Mouse (Mus musculus) lung, embryonic 14.5 days (tissue): ENCODE measurements around the gene Olfr1509. TPM values are rescaled to one million over a fixed set of nuclear protein-coding genes. Genes with fewer than 3 reads are reported as not detected.
"Not testable (repeated sequence)": the region's sequence is repeated elsewhere in the genome, so short reads cannot be mapped to it uniquely, and the experiment has no call there.

Experiments
- ATAC-seq: fragments of 200-750 bp; cut with Nextera tagmentation; 2 replicates; pipeline ENCODE4 v1.8.0; 2017; ENCODE audit warnings: mild to moderate bottlenecking, moderate TSS enrichment, moderate library complexity; ENCODE audit not compliant: insufficient read depth
- DNase-seq: peaks from one replicate; pipeline ENCODE4 v3.0.0-alpha.2; 2015
- H3K27ac ChIP-seq: fragments of 300-500 bp; sonication (generic); 2 replicates; pipeline ENCODE4 v1.5.1; 2014; ENCODE audit warnings: low read depth, mild to moderate bottlenecking, moderate library complexity
- H3K27me3 ChIP-seq: fragments of 300-500 bp; sonication (generic); 2 replicates; pipeline ENCODE4 v1.6.1; 2014; ENCODE audit warnings: low read length, control low read depth; ENCODE audit not compliant: insufficient read depth
- H3K36me3 ChIP-seq: fragments of 300-500 bp; sonication (generic); 2 replicates; pipeline ENCODE4 v1.6.1; 2014; ENCODE audit warnings: control low read depth; ENCODE audit not compliant: insufficient read depth
- H3K4me1 ChIP-seq: fragments of 300-500 bp; sonication (generic); 2 replicates; pipeline ENCODE4 v1.6.1; 2014; ENCODE audit warnings: antibody characterized with exemption, control low read depth; ENCODE audit not compliant: insufficient read depth
- H3K4me2 ChIP-seq: fragments of 300-500 bp; sonication (generic); 2 replicates; pipeline ENCODE4 v1.6.1; 2014; ENCODE audit warnings: mild to moderate bottlenecking
- H3K4me3 ChIP-seq: fragments of 300-500 bp; sonication (generic); 2 replicates; pipeline ENCODE4 v1.5.1; 2014; ENCODE audit warnings: low read depth, low read length
- H3K9ac ChIP-seq: fragments of 300-500 bp; sonication (generic); 2 replicates; pipeline ENCODE4 v1.6.1; 2014
- H3K9me3 ChIP-seq: fragments of 300-500 bp; sonication (generic); 2 replicates; pipeline ENCODE4 v1.6.1; 2016; ENCODE audit warnings: low read depth, low read length, control low read depth
- CTCF ChIP-seq: IDR thresholded peaks from 2 replicates; pipeline ENCODE4 v1.5.1; 2016; ENCODE audit warnings: antibody characterized with exemption, low read depth
- WGBS: fragments of 180-500 bp; shearing (Covaris S2); extraction: QIAGEN DNeasy Blood & Tissue Kit; methylation state at CpG from one replicate; pipeline ENCODE4 v1.1.7; 2014; 5-methylcytosine and 5-hydroxymethylcytosine counted together
- polyA plus RNA-seq: library from polyadenylated mRNA; unstranded; fragments of >200 nt; fragmentation: Nextera tagmentation; extraction: Ambion mirVana; gene quantifications from 2 replicates; pipeline ENCODE4 v1.2.1, GENCODE M21; 2014

Gene Olfr1509
- polyA plus RNA-seq, result not detected in 2 replicates

GRCm38 (mm10) chr14:52442690-52443089 lies at the start of gene Olfr1509:
Gene Olfr1509 (plus strand): TSS chr14:52442990.
- no peak within 1 kb of the TSS for H3K9ac ChIP-seq
- H3K9me3 ChIP-seq, result no peaks in the 10 kb centered on the region
- TF ChIP-seq CTCF, result no peak
- no peak within 1 kb of the TSS for H3K4me2 ChIP-seq
- ATAC-seq (no peak), DNase-seq (no peak)
- no peaks in the 10 kb centered on the region for H3K36me3 ChIP-seq
- H3K27ac ChIP-seq, result no peak within 1 kb of the TSS
- no peaks in the 10 kb centered on the region for H3K27me3 ChIP-seq
- no peak within 1 kb of the TSS for H3K4me3 ChIP-seq
- H3K4me1 ChIP-seq, result no peaks in the 10 kb centered on the region

DNA sequence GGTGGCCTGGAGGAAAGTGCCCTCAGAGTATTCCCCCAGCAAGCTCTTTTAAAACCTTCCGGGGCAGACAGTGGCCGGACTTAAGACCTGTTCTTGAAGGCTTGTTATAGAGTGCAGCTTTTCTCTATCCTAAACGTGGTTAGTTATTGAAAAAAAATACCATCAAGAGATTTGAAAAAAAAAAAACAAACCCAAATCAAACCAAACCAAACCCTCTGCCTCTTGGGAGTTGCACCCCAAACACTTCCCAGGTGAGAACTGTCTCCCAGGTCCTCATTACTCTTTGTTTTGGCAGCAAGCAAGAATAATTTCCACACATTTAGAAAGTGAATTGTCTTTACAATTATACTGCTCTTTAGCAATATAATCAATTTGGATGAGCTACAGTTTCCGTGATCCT lies 45.5 kb upstream of the Olfr1509 start, which contains the start of gene Olfr1511:
Gene Olfr1511, minus strand, starts transcription at position 101 of the 400 bp plus-strand sequence.
- no peaks in the 10 kb centered on the region for H3K4me1 ChIP-seq
- no peak within 1 kb of the TSS for H3K4me3 ChIP-seq
- WGBS, result 70% methylated on average over 4 of the region's 4 CpGs

DNA sequence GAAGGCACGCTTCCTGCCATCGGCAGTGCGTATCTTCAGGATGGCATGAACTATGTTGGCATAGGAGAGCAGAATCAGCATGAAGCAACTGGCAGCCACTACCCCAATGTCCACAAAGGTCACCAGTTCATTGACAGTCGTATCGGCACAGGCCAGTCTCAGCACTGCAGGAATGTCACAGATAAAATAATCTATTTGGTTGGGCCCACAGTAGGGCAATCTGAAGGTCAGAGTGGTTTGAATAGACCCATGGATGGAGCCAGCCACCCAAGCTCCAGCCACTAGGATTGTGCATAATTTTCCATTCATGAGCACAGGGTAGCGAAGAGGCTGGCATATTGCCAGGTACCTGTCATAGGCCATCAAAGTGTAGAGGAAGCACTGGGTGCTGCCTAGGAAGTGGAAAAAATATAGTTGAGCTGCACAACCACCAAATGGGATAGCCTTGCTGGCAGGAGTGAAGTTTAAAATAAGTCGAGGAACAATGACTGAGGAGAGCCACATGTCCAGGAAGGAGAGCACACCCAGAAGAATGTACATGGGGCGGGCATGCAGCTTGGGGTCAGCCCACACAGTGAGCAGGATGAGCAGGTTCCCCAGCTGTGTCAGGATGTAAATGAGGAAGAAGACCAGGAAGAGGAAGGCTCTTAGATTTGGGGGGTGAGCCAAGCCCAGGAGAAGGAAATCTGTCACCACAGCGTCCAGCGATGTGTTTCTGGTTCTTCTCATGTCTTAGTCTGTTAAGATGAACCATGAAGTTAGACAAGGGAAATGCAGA lies 32.5 kb upstream of the Olfr1509 start:
- not testable (repeated sequence) for H3K4me2 ChIP-seq, H3K4me1 ChIP-seq, H3K9ac ChIP-seq, DNase-seq, H3K9me3 ChIP-seq, H3K36me3 ChIP-seq, H3K27me3 ChIP-seq, H3K27ac ChIP-seq, H3K4me3 ChIP-seq, ATAC-seq
- WGBS, result 73% methylated on average over 7 of the region's 10 CpGs

More for the DNA sequence above, 45.5 kb upstream of the Olfr1509 start, which contains the start of gene Olfr1511:
- DNase-seq (no peak), ATAC-seq (no peak)
- TF ChIP-seq CTCF, result no peak
- H3K9ac ChIP-seq, result no peak within 1 kb of the TSS
- no peaks in the 10 kb centered on the region for H3K27me3 ChIP-seq
- H3K36me3 ChIP-seq, result no peaks in the 10 kb centered on the region
- H3K4me2 ChIP-seq, result no peak within 1 kb of the TSS
- H3K27ac ChIP-seq, result no peak within 1 kb of the TSS
- H3K9me3 ChIP-seq, result no peaks in the 10 kb centered on the region

GRCm38 (mm10) chr14:52414273-52414672 lies 28.5 kb upstream of the Olfr1509 start, which contains the start of gene Olfr1510:
Gene Olfr1510 (minus strand): TSS chr14:52414373.
- DNase-seq (no peak), ATAC-seq (no peak)
- TF ChIP-seq CTCF, result no peak
- Histone ChIP-seq H3K36me3 (no peaks in the 10 kb centered on the region), H3K27me3 (no peaks in the 10 kb centered on the region), H3K27ac (no peak within 1 kb of the TSS), H3K4me2 (no peak within 1 kb of the TSS), H3K9ac (no peak within 1 kb of the TSS), H3K4me1 (no peaks in the 10 kb centered on the region), H3K4me3 (no peak within 1 kb of the TSS), H3K9me3 (no peaks in the 10 kb centered on the region)
- 81% methylated on average over 3 of the region's 3 CpGs for WGBS

DNA sequence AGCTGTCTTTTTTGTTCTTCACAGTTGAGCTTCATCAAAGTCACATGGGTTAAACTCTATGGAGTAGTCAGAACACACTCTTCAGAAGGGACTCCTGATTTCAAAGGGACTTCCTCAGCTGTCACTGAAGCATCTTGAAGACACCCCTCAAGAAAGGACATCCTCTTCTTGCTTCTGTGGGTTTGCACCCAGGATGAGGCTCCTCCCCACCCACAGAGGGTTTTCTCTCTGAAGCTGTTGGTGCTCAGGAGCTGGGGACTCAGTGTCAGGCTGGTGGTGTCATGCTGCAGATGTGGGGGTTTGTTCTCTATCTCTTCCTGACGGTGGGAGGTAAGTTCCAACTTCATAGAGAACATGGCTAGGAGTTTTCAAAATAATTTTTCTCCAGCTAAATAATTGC lies 15.1 kb upstream of the Olfr1509 start:
- no peak for ATAC-seq
- Histone ChIP-seq H3K4me1 (no peaks in the 10 kb centered on the region), H3K27me3 (no peaks in the 10 kb centered on the region), H3K27ac (no peak overlapping the region), H3K4me3 (no peak overlapping the region), H3K36me3 (no peaks in the 10 kb centered on the region), H3K9me3 (no peaks in the 10 kb centered on the region), H3K4me2 (no peak overlapping the region), H3K9ac (no peak overlapping the region)
- 83% methylated on average over 1 of the region's 1 CpGs for WGBS
- DNase-seq, result no peak
- no peak for TF ChIP-seq CTCF

GRCm38 (mm10) chr14:52451138-52451537 lies 8.3 kb downstream of the Olfr1509 start:
- no peak for TF ChIP-seq CTCF
- no peaks in the 10 kb centered on the region for H3K4me1 ChIP-seq
- DNase-seq (no peak), ATAC-seq (no peak)
- H3K36me3 ChIP-seq, result no peaks in the 10 kb centered on the region
- H3K27me3 ChIP-seq, result no peaks in the 10 kb centered on the region
- no peak overlapping the region for H3K9ac ChIP-seq
- H3K27ac ChIP-seq, result no peak overlapping the region
- WGBS, result 76% methylated on average over 8 of the region's 8 CpGs
- no peak overlapping the region for H3K4me3 ChIP-seq
- no peak overlapping the region for H3K4me2 ChIP-seq
- no peaks in the 10 kb centered on the region for H3K9me3 ChIP-seq

GRCm38 (mm10) chr14:52461928-52462327 lies 19.1 kb downstream of the Olfr1509 start:
- no peak overlapping the region for H3K27ac ChIP-seq
- TF ChIP-seq CTCF, result no peak

More at GRCm38 (mm10) chr14:52461928-52462327, 19.1 kb downstream of the Olfr1509 start:
- H3K4me3 ChIP-seq, result no peak overlapping the region
- H3K36me3 ChIP-seq, result no peaks in the 10 kb centered on the region
- no peaks in the 10 kb centered on the region for H3K27me3 ChIP-seq
- ATAC-seq (no peak), DNase-seq (no peak)
- H3K9ac ChIP-seq, result no peak overlapping the region
- no peaks in the 10 kb centered on the region for H3K9me3 ChIP-seq
- H3K4me2 ChIP-seq, result no peak overlapping the region
- H3K4me1 ChIP-seq, result no peaks in the 10 kb centered on the region
